Mouse (Mus musculus) neural tube, embryonic 14.5 days (tissue): ENCODE measurements around the gene Trrap. TPM values are rescaled to one million over a fixed set of nuclear protein-coding genes. Genes with fewer than 3 reads are reported as not detected.

Source experiments
- microRNA-seq: library from miRNA; unstranded; fragments of <30 nt; microRNA quantifications from one replicate; pipeline ENCODE4, GENCODE M21; 2016
- polyA plus RNA-seq: library from polyadenylated mRNA; unstranded; fragments of >200 nt; fragmentation: Nextera tagmentation; extraction: Ambion mirVana; gene quantifications from 2 replicates; pipeline ENCODE4 v1.2.1, GENCODE M21; 2014

Trrap gene
- polyA plus RNA-seq, 1 experiment from 2014 or later = 92.0 TPM

Small RNA genes lying within 50 kb of the gene (microRNA-seq; reads per million reads assigned to microRNA genes)
- not detected for gene Mir7039

Other genes starting within 250 kb of the Trrap start
- gene Nptx2, start 221.8 kb upstream of the Trrap start, polyA plus RNA-seq = 16.7 and 18.1 TPM in 2 replicates
- 310 and 384 TPM in 2 replicates for gene Tmem130, start 5.9 kb upstream of the Trrap start, polyA plus RNA-seq
- 30.3 and 32.9 TPM in 2 replicates for gene Smurf1, start 198.1 kb downstream of the Trrap start, polyA plus RNA-seq